Comparison of ENCODE assay signal across 9 mouse cellular contexts in the genomic region with DNA sequence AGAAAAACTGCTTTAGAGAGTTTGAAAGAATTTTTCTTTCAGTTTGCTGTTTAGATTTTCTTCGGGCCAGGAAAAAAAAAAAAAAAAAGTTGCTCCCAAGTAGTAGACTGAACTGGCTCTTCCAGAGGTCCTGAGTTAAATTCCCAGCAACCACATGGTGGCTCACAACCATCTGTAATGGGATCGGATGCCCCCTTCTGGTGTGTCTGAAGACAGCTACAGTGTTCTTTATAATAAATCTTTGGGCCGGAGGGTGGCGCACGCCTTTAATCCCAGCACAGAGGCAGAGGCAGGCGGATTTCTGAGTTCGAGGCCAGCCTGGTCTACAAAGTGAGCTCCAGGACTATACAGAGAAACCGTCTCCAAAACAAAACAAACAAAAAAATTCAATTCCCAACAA. TPM values are rescaled to one million over a fixed set of nuclear protein-coding genes. Genes with fewer than 3 reads are reported as not detected.
DNase-seq lines count a peak whose midpoint lies in the region; ATAC-seq and TF ChIP-seq lines count a peak whose summit lies in the region.
"Not testable (repeated sequence)": the region's sequence is repeated elsewhere in the genome, so short reads cannot be mapped to it uniquely, and the experiment has no call there.
"Had no signal": no experiment of that assay in that cellular context is flagged by ENCODE, and none has a peak within 500 bp of the region (broad histone marks: within the 10 kb centered on the region; RNA-seq: fewer than 3 reads in every experiment).

No protein-coding gene starts in this region.

- WGBS in hindbrain, postnatal 0 days = 23% methylated on average over 8 of the region's 8 CpGs
- WGBS in lung, embryonic 14.5 days = 22% methylated on average over 8 of the region's 8 CpGs
- WGBS in olfactory bulb, adult 2 months = 24% methylated on average over 8 of the region's 8 CpGs

- ATAC-seq in hindbrain, postnatal 0 days = peak; percentile 61
- peak; percentile 56 for ATAC-seq in lung, embryonic 14.5 days (ENCODE audit: insufficient read depth)

- H3K4me2 ChIP-seq in hindbrain, postnatal 0 days (ENCODE audit: low read depth, low read length) = peak overlapping the region; percentile 74
- peak overlapping the region; percentile 69 for H3K4me2 ChIP-seq in lung, embryonic 14.5 days

- H3K27ac ChIP-seq in ES-E14 (ENCODE audit: insufficient read depth, low read depth, low read length, poor library complexity, severe bottlenecking) = peak overlapping the region; percentile 90; the same call in 1 of the 2 replicates
- peak overlapping the region; percentile 90 for H3K27ac ChIP-seq in hindbrain, postnatal 0 days
- H3K27ac ChIP-seq in lung, embryonic 14.5 days (ENCODE audit: low read depth) = peak overlapping the region; percentile 97
- not testable (repeated sequence) for H3K27ac ChIP-seq in olfactory bulb, adult 2 months (ENCODE audit: insufficient read depth, low read depth, low read length)
- peak overlapping the region; percentile 98 for H3K27ac ChIP-seq in testis, adult 2 months (ENCODE audit: control insufficient read depth, insufficient read depth, low read depth, low read length)

- DNase-seq in ES-E14 (ENCODE audit: low read depth, low spot score); hindbrain, postnatal 0 days (ENCODE audit: low spot score); lung, embryonic 14.5 days: not testable (repeated sequence)
- DNase-seq in cerebellum, postnatal 36 days = peak; percentile 58 to 65
- peak; percentile 14 to 26 for DNase-seq in gastrocnemius, adult 8-10 months (ENCODE audit: low spot score in 2 of 2)
- DNase-seq in layer of hippocampus, postnatal 25 days (ENCODE audit: extremely low spot score in 1 of 2, low spot score in 1 of 2) = peak; percentile 24 to 46

- H3K4me3 ChIP-seq in ES-E14 (ENCODE audit: insufficient read depth in 1 of 2, low read depth in 1 of 2, low read length in 2 of 2, poor library complexity in 1 of 2, severe bottlenecking in 1 of 2) = peak overlapping the region; percentile 91 to 99
- peak overlapping the region; percentile 73 for H3K4me3 ChIP-seq in hindbrain, postnatal 0 days (ENCODE audit: low read length)
- H3K4me3 ChIP-seq in lung, embryonic 14.5 days (ENCODE audit: low read depth, low read length) = peak overlapping the region; percentile 85
- H3K4me3 ChIP-seq in olfactory bulb, adult 2 months (ENCODE audit: insufficient read depth, low read depth, low read length) = peak overlapping the region; percentile 91
- H3K4me3 ChIP-seq in testis, adult 2 months (ENCODE audit: control insufficient read depth, low read depth, low read length) = peak overlapping the region; percentile 92

- TF ChIP-seq CTCF in hindbrain, postnatal 0 days (IDR thresholded peaks at IDR 0.05; ENCODE audit: low read depth) = peak; percentile 68
- TF ChIP-seq CTCF in lung, embryonic 14.5 days (IDR thresholded peaks at IDR 0.05; ENCODE audit: low read depth) = peak; percentile 65
- not testable (repeated sequence) for TF ChIP-seq CTCF in olfactory bulb, adult 2 months (IDR thresholded peaks at IDR 0.05; ENCODE audit: insufficient read depth, low read depth, low read length); testis, adult 2 months (IDR thresholded peaks at IDR 0.05; ENCODE audit: control insufficient read depth, insufficient read depth, insufficient replicate concordance, low read depth, low read length)

- TF ChIP-seq POLR2A in olfactory bulb, adult 2 months (IDR thresholded peaks at IDR 0.05; ENCODE audit: insufficient read depth, low read depth, low read length); testis, adult 2 months (IDR thresholded peaks at IDR 0.05; ENCODE audit: control insufficient read depth, low read depth, low read length): not testable (repeated sequence)

- in situ Hi-C loops in ES-E14 (cut with MboI; ENCODE audit: low sequenced_read_pairs in 2 of 2, unreplicated experiment in 2 of 2) = not testable (repeated sequence)

- not testable (repeated sequence) for H3K4me1 ChIP-seq in ES-E14 (ENCODE audit: control insufficient read depth in 2 of 2, insufficient read depth in 2 of 2, low read length in 2 of 2, poor library complexity in 1 of 2); hindbrain, postnatal 0 days (ENCODE audit: insufficient read depth, low read length); lung, embryonic 14.5 days (ENCODE audit: insufficient read depth); olfactory bulb, adult 2 months (ENCODE audit: control insufficient read depth, insufficient read depth, low read length); testis, adult 2 months (ENCODE audit: control insufficient read depth, insufficient read depth, low read length)

- H3K27me3 ChIP-seq in hindbrain, postnatal 0 days (ENCODE audit: insufficient read depth, low read length); lung, embryonic 14.5 days (ENCODE audit: insufficient read depth, low read length); testis, adult 2 months (ENCODE audit: control insufficient read depth, insufficient read depth, low read length): not testable (repeated sequence)

- H3K9me3 ChIP-seq in ES-E14 (ENCODE audit: control insufficient read depth, insufficient read depth, low read depth, low read length); hindbrain, postnatal 0 days (ENCODE audit: low read length); lung, embryonic 14.5 days (ENCODE audit: low read depth, low read length): not testable (repeated sequence)

- peak overlapping the region; percentile 71; the same call in 1 of the 2 replicates for H3K9ac ChIP-seq in ES-E14 (ENCODE audit: insufficient read depth, low read depth, low read length, poor library complexity, severe bottlenecking)
- peak overlapping the region; percentile 56; the same call in 1 of the 2 replicates for H3K9ac ChIP-seq in hindbrain, postnatal 0 days (replicated peaks; ENCODE audit: low read length)
- peak overlapping the region; percentile 77 for H3K9ac ChIP-seq in lung, embryonic 14.5 days

- H3K36me3 ChIP-seq in ES-E14 (ENCODE audit: control insufficient read depth, insufficient read depth, low read length, poor library complexity, severe bottlenecking); hindbrain, postnatal 0 days (ENCODE audit: insufficient read depth, low read length); lung, embryonic 14.5 days (ENCODE audit: insufficient read depth); testis, adult 2 months (ENCODE audit: control insufficient read depth, insufficient read depth, low read length): not testable (repeated sequence)

TF ChIP-seq in ES-E14, 5 proteins besides CTCF, POLR2A, EP300 and RAD21:
- TF ChIP-seq ZNF384 (IDR thresholded peaks at IDR 0.05; ENCODE audit: low read depth, low read length) = peak; percentile 89

RNA-seq across cellular contexts. Expression of a gene that starts 0.6 kb away (rescaled TPM):
- total RNA-seq in ES-E14 (2012; rRNA removed) = 51.4 and 52.2 TPM in 2 replicates
- total RNA-seq in gastrocnemius, adult 8-10 months (2022) = not detected
- total RNA-seq in hindbrain, postnatal 0 days (2014; rRNA removed) = 3.6 and 5.0 TPM in 2 replicates
- 12.9 and 14.2 TPM in 2 replicates for polyA plus RNA-seq in hindbrain, postnatal 0 days (2015; fragmentation: Nextera tagmentation; extraction: Ambion mirVana)
- total RNA-seq in layer of hippocampus, postnatal 25 days (2021) = under 1 TPM; 0.59 to 0.71 TPM
- polyA plus RNA-seq in lung, embryonic 14.5 days (2014; fragmentation: Nextera tagmentation; extraction: Ambion mirVana) = 74.0 and 74.2 TPM in 2 replicates
- not detected in 2 replicates for polyA plus RNA-seq in olfactory bulb, adult 2 months (2012; ENCODE audit: insufficient read depth, insufficient read length, low replicate concordance, missing spikeins)
- 1.1 and 2.1 TPM in 2 replicates for polyA plus RNA-seq in testis, adult 2 months (2012; rRNA removed)

RNA-seq across cellular contexts. Expression of a gene that starts 52.4 kb away (rescaled TPM):
- 2.4 and 2.5 TPM in 2 replicates for total RNA-seq in ES-E14 (2012; rRNA removed)
- total RNA-seq in gastrocnemius, adult 8-10 months (2022) = not detected
- total RNA-seq in hindbrain, postnatal 0 days (2014; rRNA removed) = not detected in 2 replicates
- not detected in 2 replicates for polyA plus RNA-seq in hindbrain, postnatal 0 days (2015; fragmentation: Nextera tagmentation; extraction: Ambion mirVana)
- total RNA-seq in layer of hippocampus, postnatal 25 days (2021) = not detected
- polyA plus RNA-seq in lung, embryonic 14.5 days (2014; fragmentation: Nextera tagmentation; extraction: Ambion mirVana) = not detected in 2 replicates
- polyA plus RNA-seq in olfactory bulb, adult 2 months (2012; ENCODE audit: insufficient read depth, insufficient read length, low replicate concordance, missing spikeins) = not detected in 2 replicates
- polyA plus RNA-seq in testis, adult 2 months (2012; rRNA removed) = 67.1 and 68.1 TPM in 2 replicates
- total RNA-seq: gastrocnemius, postnatal 4 days had no signal
